Mouse (Mus musculus) neural tube, embryonic 11.5 days (tissue): ENCODE measurements at regions not wholly inside any gene's neighbourhood (a gene's known extent, or its start where the extent isn't known, plus 50 kb on each side); places are given as distances from the start of the nearest gene placed in this dataset.

ENCODE experiments used
- ATAC-seq: fragments of 200-750 bp; cut with Nextera tagmentation; 2 replicates; pipeline ENCODE4 v1.8.0; 2017; ENCODE audit warnings: moderate number of reproducible peaks, mild to moderate bottlenecking, moderate TSS enrichment, moderate library complexity; ENCODE audit not compliant: insufficient read depth, low FRiP score, low TSS enrichment
- DNase-seq: peaks from one replicate; pipeline ENCODE4 v3.0.0-alpha.2; 2015; ENCODE audit warnings: low spot score
- H3K27ac ChIP-seq: fragments of 300-500 bp; sonication (generic); 2 replicates; pipeline ENCODE4 v1.5.1; 2014; ENCODE audit warnings: low read depth, mild to moderate bottlenecking, low read length
- H3K27me3 ChIP-seq: fragments of 300-500 bp; sonication (generic); 2 replicates; pipeline ENCODE4 v1.6.1; 2014; ENCODE audit warnings: mild to moderate bottlenecking, low read length, mixed read lengths; ENCODE audit not compliant: control insufficient read depth, insufficient read depth
- H3K36me3 ChIP-seq: fragments of 300-500 bp; sonication (generic); 2 replicates; pipeline ENCODE4 v1.6.1; 2014; ENCODE audit warnings: mild to moderate bottlenecking, low read length, moderate library complexity, mixed read lengths; ENCODE audit not compliant: control insufficient read depth, insufficient read depth
- H3K4me1 ChIP-seq: fragments of 300-500 bp; sonication (generic); 2 replicates; pipeline ENCODE4 v1.6.1; 2014; ENCODE audit warnings: low read length, mixed read lengths; ENCODE audit not compliant: control insufficient read depth, insufficient read depth
- H3K4me2 ChIP-seq: fragments of 300-500 bp; sonication (generic); 2 replicates; pipeline ENCODE4 v1.6.1; 2014; ENCODE audit warnings: low read depth, mild to moderate bottlenecking, moderate library complexity
- H3K4me3 ChIP-seq: fragments of 300-500 bp; sonication (generic); 2 replicates; pipeline ENCODE4 v1.5.1; 2014; ENCODE audit warnings: low read depth, low read length
- H3K9ac ChIP-seq: fragments of 300-500 bp; sonication (generic); 2 replicates; pipeline ENCODE4 v1.6.1; 2014; ENCODE audit warnings: mild to moderate bottlenecking, low read length
- H3K9me3 ChIP-seq: fragments of 300-500 bp; sonication (generic); 2 replicates; pipeline ENCODE4 v1.6.1; 2016; ENCODE audit warnings: low read length; ENCODE audit not compliant: control insufficient read depth
- WGBS: fragments of 180-500 bp; shearing (Covaris S2); extraction: QIAGEN DNeasy Blood & Tissue Kit; methylation state at CpG from one replicate; pipeline ENCODE4 v1.1.7; 2014; 5-methylcytosine and 5-hydroxymethylcytosine counted together

DNA sequence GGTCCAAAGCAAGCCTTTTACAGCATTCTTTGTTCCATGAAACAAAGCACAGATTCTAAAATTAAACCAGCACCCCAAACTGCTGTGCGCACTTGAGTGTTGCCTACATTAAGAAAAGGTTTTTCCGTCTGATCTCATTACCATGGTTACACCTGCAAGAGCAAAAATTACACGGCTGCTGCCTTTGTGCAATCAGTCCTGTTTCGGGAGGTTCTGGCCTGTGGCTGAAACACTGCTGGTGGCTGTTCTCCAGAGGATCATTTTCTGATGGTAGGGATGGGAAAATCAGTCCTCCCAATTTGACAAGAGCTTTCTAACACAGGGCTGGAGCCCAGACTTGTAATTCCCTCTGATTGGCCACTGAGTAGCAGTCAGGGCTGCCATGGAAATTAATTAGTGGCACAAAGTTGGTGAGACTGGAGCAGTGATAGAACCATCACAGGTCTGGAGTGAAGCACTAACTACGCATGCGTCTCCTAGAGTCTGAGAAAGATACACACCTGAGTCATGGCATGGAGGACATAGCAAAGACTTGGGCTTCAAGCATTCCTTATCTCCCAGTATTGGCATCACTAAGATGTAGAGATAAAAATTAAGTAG, 114.8 kb upstream of the Fam49a start:
- 91% methylated on average over 6 of the region's 6 CpGs for WGBS
- Histone ChIP-seq H3K4me2 (no peak overlapping the region), H3K9ac (no peak overlapping the region), H3K27me3 (no peaks in the 10 kb centered on the region), H3K36me3 (no peaks in the 10 kb centered on the region), H3K4me1 (no peaks in the 10 kb centered on the region), H3K4me3 (no peak overlapping the region), H3K27ac (no peak overlapping the region), H3K9me3 (no peaks in the 10 kb centered on the region)
- ATAC-seq (no peak), DNase-seq (no peak)

DNA sequence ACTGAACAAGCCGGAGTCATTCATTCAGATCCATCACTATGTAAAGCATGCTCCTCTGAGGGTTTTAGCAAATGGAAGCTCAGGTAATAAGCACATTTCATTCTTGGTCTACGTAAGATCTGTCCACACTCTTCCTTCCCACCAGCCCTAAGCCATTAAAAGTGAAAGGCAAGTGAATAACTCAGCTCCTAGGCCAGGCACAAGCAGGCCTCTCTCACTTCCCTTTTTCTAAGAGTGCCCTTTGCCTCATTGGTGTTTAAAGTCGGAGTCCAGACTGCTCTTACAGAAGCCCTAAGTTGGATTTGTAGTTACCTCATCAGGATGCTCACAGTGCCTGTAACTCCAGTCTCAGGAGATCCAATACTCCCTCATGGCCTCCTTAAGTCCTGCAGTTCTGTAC, 114.1 kb upstream of the Fam49a start:
- no peak for DNase-seq
- H3K4me2 ChIP-seq = no peak overlapping the region
- no peak for ATAC-seq
- no peak overlapping the region for H3K27ac ChIP-seq
- no peaks in the 10 kb centered on the region for H3K9me3 ChIP-seq
- H3K4me1 ChIP-seq = no peaks in the 10 kb centered on the region
- H3K36me3 ChIP-seq = no peaks in the 10 kb centered on the region
- H3K27me3 ChIP-seq = no peaks in the 10 kb centered on the region
- H3K9ac ChIP-seq = no peak overlapping the region
- no peak overlapping the region for H3K4me3 ChIP-seq
- 82% methylated on average over 3 of the region's 3 CpGs for WGBS

DNA sequence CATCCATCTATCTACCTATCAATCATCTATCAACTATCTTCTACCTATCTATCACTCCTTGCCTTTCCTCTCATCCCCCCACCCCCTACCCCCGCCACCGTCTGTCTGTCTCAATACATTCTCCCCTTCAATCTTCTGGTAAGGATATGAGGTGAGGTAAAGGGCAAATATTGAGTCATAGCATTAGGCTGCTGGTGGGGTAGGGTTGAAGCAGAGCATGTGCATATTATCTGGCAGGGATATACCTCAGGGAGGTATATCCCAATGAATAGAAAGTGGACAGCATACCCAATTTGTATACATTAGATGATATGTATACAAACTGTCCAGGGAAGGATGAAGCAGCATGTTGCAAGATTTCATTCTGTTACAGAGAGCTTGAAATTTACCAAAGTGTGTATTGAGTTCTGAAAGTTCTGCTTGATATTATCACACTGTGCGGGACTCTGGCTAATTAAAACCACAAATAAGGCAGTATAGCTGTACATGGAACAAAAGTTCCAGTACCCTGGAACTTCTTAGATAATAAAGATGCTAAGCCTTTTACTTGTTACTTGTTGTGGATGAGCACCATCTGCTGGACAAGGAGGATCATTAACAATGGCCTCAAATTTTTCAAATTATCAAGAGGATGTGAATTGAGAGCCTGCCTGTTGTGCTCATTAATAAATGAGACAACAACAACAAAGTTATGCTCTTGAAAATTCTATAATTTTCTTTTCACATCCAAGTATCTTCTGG, 113.1 kb upstream of the Fam49a start:
- ATAC-seq = peak; percentile 58; the same call in 1 of the 2 replicates
- no peaks in the 10 kb centered on the region for H3K36me3 ChIP-seq
- H3K27me3 ChIP-seq = no peaks in the 10 kb centered on the region
- H3K27ac ChIP-seq = no peak overlapping the region
- DNase-seq = no peak
- H3K4me1 ChIP-seq = no peaks in the 10 kb centered on the region
- no peaks in the 10 kb centered on the region for H3K9me3 ChIP-seq
- H3K4me3 ChIP-seq = no peak overlapping the region
- no peak overlapping the region for H3K9ac ChIP-seq
- no peak overlapping the region for H3K4me2 ChIP-seq
- WGBS = 69% methylated on average over 3 of the region's 3 CpGs

DNA sequence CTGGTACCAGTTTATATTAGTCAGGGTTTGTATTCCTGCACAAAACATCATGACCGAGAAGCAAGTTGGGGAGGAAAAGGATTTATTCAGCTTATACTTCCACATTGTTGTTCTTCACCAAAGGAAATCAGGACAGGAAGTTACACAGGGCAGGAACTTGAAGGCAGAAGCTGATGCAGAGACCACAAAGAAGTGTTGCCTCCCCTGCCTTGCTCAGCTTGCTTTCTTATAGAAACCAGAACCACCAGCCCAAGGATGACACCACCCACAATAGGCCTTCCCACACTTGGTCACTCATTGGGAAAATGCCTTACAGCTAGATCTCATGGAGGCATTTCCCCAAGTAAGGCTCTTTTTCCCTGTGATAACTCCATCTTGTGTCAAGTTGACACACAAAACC, 97.5 kb upstream of the Fam49a start:
- H3K36me3 ChIP-seq = no peaks in the 10 kb centered on the region
- DNase-seq (no peak), ATAC-seq (no peak)
- no peak overlapping the region for H3K4me3 ChIP-seq
- no peak overlapping the region for H3K9ac ChIP-seq
- no peak overlapping the region for H3K4me2 ChIP-seq
- H3K9me3 ChIP-seq = no peaks in the 10 kb centered on the region
- no peaks in the 10 kb centered on the region for H3K4me1 ChIP-seq
- no peak overlapping the region for H3K27ac ChIP-seq
- no peaks in the 10 kb centered on the region for H3K27me3 ChIP-seq
- 84% methylated on average over 1 of the region's 1 CpGs for WGBS

DNA sequence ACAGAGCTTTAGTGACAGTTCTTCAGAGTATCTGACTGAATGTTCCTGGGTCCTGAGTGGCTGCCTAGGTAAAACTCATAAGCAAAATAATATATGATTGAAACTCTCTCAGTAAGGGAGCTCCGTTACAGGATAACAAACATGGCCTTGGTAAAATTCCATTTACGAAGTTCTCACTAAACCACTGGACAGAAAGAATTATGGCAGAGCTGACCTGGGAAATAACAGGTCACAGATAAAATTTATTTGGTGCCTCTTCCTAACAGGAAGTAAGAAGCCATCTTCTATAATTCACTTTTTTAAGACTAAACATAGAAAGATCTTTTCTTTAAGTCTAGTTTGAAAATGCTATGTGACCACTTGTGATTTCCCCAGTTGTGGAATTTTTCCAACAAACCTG, 91.4 kb upstream of the Fam49a start:
- no peak for DNase-seq
- Histone ChIP-seq H3K9ac (no peak overlapping the region), H3K9me3 (no peaks in the 10 kb centered on the region), H3K4me2 (no peak overlapping the region), H3K27me3 (no peaks in the 10 kb centered on the region), H3K36me3 (no peaks in the 10 kb centered on the region), H3K27ac (no peak overlapping the region), H3K4me1 (no peaks in the 10 kb centered on the region), H3K4me3 (no peak overlapping the region)
- 69% methylated on average over 2 of the region's 2 CpGs for WGBS
- ATAC-seq = no peak

DNA sequence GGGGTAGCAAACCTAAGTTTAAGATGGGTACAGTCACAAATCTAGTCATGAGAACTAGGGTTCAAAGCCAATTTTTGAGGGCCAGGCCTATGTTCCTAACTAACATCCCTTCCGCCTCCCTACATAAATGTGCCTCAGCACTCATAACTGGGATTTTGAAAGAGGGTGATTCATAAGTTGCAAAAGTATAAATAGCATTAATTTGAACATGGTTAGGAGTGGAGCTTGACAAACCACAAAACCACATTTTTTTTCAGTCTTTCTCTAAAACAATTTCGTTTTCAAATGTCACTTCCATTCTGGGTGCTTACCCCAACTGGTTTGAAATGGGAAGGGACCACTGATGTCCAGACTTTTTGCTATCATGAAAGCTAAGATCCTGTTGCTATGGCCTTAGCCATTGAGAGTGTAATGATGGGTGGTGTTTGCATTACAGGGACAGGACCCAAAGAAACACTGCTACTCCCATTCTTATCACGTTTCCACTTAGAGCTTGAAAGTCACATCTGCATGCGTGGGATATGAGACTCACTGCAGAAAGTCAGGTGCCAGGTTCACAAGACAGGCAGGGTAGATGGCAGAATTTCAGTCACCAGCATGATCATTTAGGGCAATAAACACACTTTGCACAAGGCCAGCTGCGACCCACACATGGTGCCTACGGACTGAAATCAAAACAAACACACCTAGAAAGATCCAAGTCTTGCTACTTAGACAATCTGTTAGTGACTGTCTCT, 89.7 kb upstream of the Fam49a start:
- H3K4me1 ChIP-seq = peaks cover 7% of the 10 kb centered on the region; the same call in 1 of the 2 replicates
- H3K27me3 ChIP-seq = no peaks in the 10 kb centered on the region
- H3K9ac ChIP-seq = no peak overlapping the region
- H3K4me3 ChIP-seq = no peak overlapping the region
- no peak for ATAC-seq
- no peak for DNase-seq
- no peak overlapping the region for H3K4me2 ChIP-seq
- WGBS = 85% methylated on average over 6 of the region's 6 CpGs
- no peak overlapping the region for H3K27ac ChIP-seq
- H3K9me3 ChIP-seq = no peaks in the 10 kb centered on the region
- no peaks in the 10 kb centered on the region for H3K36me3 ChIP-seq

DNA sequence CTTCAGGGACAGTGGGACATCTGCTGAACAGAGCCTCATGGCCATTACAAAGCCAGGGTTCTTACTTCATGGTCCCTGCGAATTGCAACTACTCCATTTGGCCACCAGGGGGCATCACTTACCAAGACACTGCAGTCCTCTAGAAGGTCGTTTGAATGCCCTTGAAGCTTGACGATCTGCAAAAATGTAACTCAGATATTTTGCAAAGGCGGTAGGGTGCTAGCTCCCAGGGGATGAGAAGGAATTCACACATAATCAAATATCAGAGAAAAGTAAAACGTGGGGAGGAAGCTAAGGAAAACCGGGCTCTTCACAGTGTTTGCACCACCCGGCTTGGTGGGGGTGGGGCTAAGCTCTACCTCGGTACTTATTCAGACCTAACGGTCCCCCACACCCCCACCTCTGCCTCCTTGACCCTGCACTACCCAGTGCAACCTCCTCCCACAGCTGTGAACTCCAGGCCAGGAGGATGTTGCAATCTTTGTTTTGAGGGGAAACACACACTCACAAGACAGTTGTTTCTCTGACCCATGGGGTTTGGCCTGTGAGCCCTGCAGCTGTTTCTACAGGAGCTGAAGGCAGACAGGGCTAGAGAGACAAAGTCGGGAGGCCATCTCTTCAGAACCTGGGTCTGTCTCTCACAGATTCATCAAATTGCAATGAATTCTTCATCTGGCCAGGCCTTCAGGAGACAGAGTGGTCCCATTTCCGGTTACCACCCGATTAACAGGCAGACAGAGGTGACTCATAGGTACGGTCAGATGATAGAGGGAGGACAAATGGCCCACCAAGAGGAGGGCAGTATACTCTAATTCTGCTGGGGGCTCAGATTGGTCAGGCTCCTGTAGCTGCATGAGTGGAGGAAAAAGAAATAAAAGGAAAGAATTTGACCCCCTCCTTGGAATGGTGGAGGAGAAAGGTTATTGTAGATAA, 85.3 kb upstream of the Fam49a start:
- H3K9ac ChIP-seq = peak overlapping the region; percentile 28
- peaks cover 7% of the 10 kb centered on the region; the same call in 1 of the 2 replicates for H3K4me1 ChIP-seq
- DNase-seq (peak; percentile 82), ATAC-seq (peak; percentile 84)
- H3K27me3 ChIP-seq = no peaks in the 10 kb centered on the region
- H3K36me3 ChIP-seq = no peaks in the 10 kb centered on the region
- peak overlapping the region; percentile 33 for H3K4me2 ChIP-seq
- H3K4me3 ChIP-seq = 0 out of 2 replicates have a peak overlapping the region, but pooled peaks have one; percentile 8
- no peaks in the 10 kb centered on the region for H3K9me3 ChIP-seq
- H3K27ac ChIP-seq = no peak overlapping the region
- 14% methylated on average over 13 of the region's 13 CpGs for WGBS

DNA sequence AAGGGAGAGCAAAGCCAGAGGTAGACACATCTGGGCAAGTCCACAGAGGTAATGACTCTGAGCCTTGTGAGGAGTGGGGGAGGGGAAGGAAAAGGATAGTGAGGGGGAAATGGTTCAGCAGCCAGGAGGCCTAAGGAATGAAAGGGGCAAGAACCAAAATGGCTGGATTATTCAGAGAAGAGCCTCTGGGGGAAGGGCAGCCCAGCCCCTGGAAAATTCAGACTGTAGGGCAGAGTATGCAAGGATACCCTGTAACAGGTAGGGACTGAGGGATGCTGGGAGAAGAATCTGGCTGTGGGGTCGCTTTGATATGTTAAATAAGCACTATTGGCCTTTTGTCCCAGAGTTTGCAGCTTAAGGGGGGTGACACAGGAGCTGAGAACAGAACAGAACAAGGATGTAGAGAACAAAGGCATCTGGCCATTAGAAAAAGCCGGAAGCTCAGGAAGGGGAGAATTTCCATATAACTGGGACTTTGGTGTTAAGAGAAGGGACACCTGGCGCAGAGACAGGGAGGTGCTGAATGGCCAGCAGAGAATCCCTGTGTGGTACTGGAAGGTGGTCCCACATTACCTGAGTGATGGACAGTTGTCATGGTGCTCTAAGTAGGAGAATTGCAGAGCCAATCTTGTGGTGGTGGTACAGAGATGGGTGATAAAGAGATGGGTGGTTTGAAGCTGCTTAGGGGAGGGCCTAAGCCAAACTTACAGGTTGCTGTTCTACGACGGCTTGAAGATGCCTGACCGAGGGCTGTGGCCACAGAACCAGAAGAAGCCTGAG, 84.5 kb upstream of the Fam49a start:
- no peaks in the 10 kb centered on the region for H3K27me3 ChIP-seq
- peaks cover 7% of the 10 kb centered on the region; the same call in 1 of the 2 replicates for H3K4me1 ChIP-seq
- H3K36me3 ChIP-seq = no peaks in the 10 kb centered on the region
- WGBS = 64% methylated on average over 6 of the region's 6 CpGs
- ATAC-seq (peak; percentile 17; the same call in 1 of the 2 replicates), DNase-seq (peak; percentile 10)
- H3K27ac ChIP-seq = no peak overlapping the region
- H3K9me3 ChIP-seq = no peaks in the 10 kb centered on the region
- H3K4me2 ChIP-seq = no peak overlapping the region
- no peak overlapping the region for H3K9ac ChIP-seq
- H3K4me3 ChIP-seq = no peak overlapping the region
